Mouse (Mus musculus): ENCODE measurements around the gene Cygb. TPM values are rescaled to one million over a fixed set of nuclear protein-coding genes. Genes with fewer than 3 reads are reported as not detected.

Gene Cygb
- polyA plus RNA-seq, 1 experiment from 2014 or later = 2.1 TPM

- Histone ChIP-seq H3K4me1 (ENCODE audit: control insufficient read depth, insufficient read depth, low read length) (no peaks in the 10 kb centered on the region), H3K9ac (ENCODE audit: low read length) (no peak overlapping the region), H3K36me3 (ENCODE audit: control insufficient read depth, insufficient read depth, low read length) (no peaks in the 10 kb centered on the region), H3K4me3 (ENCODE audit: low read depth, low read length) (no peak overlapping the region), H3K4me2 (no peak overlapping the region), H3K9me3 (ENCODE audit: control insufficient read depth, low read length) (no peaks in the 10 kb centered on the region), H3K27me3 (ENCODE audit: control insufficient read depth, insufficient read depth, low read length) (no peaks in the 10 kb centered on the region), H3K27ac (ENCODE audit: low read depth, low read length) (no peak overlapping the region)
- WGBS = 91% methylated on average over 12 of the region's 12 CpGs
- no peak for DNase-seq (ENCODE audit: low spot score, missing footprints)
- ATAC-seq (ENCODE audit: low FRiP score) = no peak
These were observed 50.0 kb downstream of the Cygb start for GRCm38 (mm10) chr11:116604097-116604496.

GRCm38 (mm10) chr11:116603339-116603738 is 50.8 kb downstream of the Cygb start:
- H3K27me3 ChIP-seq (ENCODE audit: control insufficient read depth, insufficient read depth, low read length) = no peaks in the 10 kb centered on the region
- DNase-seq (ENCODE audit: low spot score, missing footprints) (no peak), ATAC-seq (ENCODE audit: low FRiP score) (no peak)
- 92% methylated on average over 10 of the region's 10 CpGs for WGBS
- no peak overlapping the region for H3K9ac ChIP-seq (ENCODE audit: low read length)
- H3K4me3 ChIP-seq (ENCODE audit: low read depth, low read length) = no peak overlapping the region
- H3K4me1 ChIP-seq (ENCODE audit: control insufficient read depth, insufficient read depth, low read length) = no peaks in the 10 kb centered on the region
- H3K27ac ChIP-seq (ENCODE audit: low read depth, low read length) = no peak overlapping the region
- H3K9me3 ChIP-seq (ENCODE audit: control insufficient read depth, low read length) = no peaks in the 10 kb centered on the region
- no peak overlapping the region for H3K4me2 ChIP-seq
- no peaks in the 10 kb centered on the region for H3K36me3 ChIP-seq (ENCODE audit: control insufficient read depth, insufficient read depth, low read length)

GRCm38 (mm10) chr11:116602043-116602442 is 52.1 kb downstream of the Cygb start:
- Histone ChIP-seq H3K27me3 (ENCODE audit: control insufficient read depth, insufficient read depth, low read length) (no peaks in the 10 kb centered on the region), H3K9ac (ENCODE audit: low read length) (no peak overlapping the region), H3K9me3 (ENCODE audit: control insufficient read depth, low read length) (no peaks in the 10 kb centered on the region), H3K27ac (ENCODE audit: low read depth, low read length) (no peak overlapping the region), H3K4me2 (no peak overlapping the region), H3K4me3 (ENCODE audit: low read depth, low read length) (no peak overlapping the region), H3K36me3 (ENCODE audit: control insufficient read depth, insufficient read depth, low read length) (no peaks in the 10 kb centered on the region), H3K4me1 (ENCODE audit: control insufficient read depth, insufficient read depth, low read length) (no peaks in the 10 kb centered on the region)
- ATAC-seq (ENCODE audit: low FRiP score) (no peak), DNase-seq (ENCODE audit: low spot score, missing footprints) (no peak)
- 87% methylated on average over 8 of the region's 8 CpGs for WGBS

- no peak overlapping the region for H3K4me2 ChIP-seq
- no peaks in the 10 kb centered on the region for H3K4me1 ChIP-seq (ENCODE audit: control insufficient read depth, insufficient read depth, low read length)
- H3K9ac ChIP-seq (ENCODE audit: low read length) = no peak overlapping the region
- no peak overlapping the region for H3K27ac ChIP-seq (ENCODE audit: low read depth, low read length)
- DNase-seq (ENCODE audit: low spot score, missing footprints) = no peak
- no peak overlapping the region for H3K4me3 ChIP-seq (ENCODE audit: low read depth, low read length)
- no peaks in the 10 kb centered on the region for H3K9me3 ChIP-seq (ENCODE audit: control insufficient read depth, low read length)
- 89% methylated on average over 8 of the region's 8 CpGs for WGBS
- H3K27me3 ChIP-seq (ENCODE audit: control insufficient read depth, insufficient read depth, low read length) = no peaks in the 10 kb centered on the region
- no peak for ATAC-seq (ENCODE audit: low FRiP score)
- no peaks in the 10 kb centered on the region for H3K36me3 ChIP-seq (ENCODE audit: control insufficient read depth, insufficient read depth, low read length)
These were observed 52.9 kb downstream of the Cygb start for GRCm38 (mm10) chr11:116601166-116601565.

GRCm38 (mm10) chr11:116599230-116599629 is 54.9 kb downstream of the Cygb start:
- Histone ChIP-seq H3K9me3 (ENCODE audit: control insufficient read depth, low read length) (no peaks in the 10 kb centered on the region), H3K4me1 (ENCODE audit: control insufficient read depth, insufficient read depth, low read length) (no peaks in the 10 kb centered on the region), H3K9ac (ENCODE audit: low read length) (no peak overlapping the region), H3K27me3 (ENCODE audit: control insufficient read depth, insufficient read depth, low read length) (no peaks in the 10 kb centered on the region), H3K36me3 (ENCODE audit: control insufficient read depth, insufficient read depth, low read length) (no peaks in the 10 kb centered on the region), H3K4me2 (no peak overlapping the region), H3K4me3 (ENCODE audit: low read depth, low read length) (no peak overlapping the region), H3K27ac (ENCODE audit: low read depth, low read length) (no peak overlapping the region)
- ATAC-seq (ENCODE audit: low FRiP score) (no peak), DNase-seq (ENCODE audit: low spot score, missing footprints) (no peak)
- 93% methylated on average over 15 of the region's 15 CpGs for WGBS

GRCm38 (mm10) chr11:116598193-116598592 is 55.9 kb downstream of the Cygb start:
- ATAC-seq (ENCODE audit: low FRiP score) = no peak
- Histone ChIP-seq H3K9ac (ENCODE audit: low read length) (no peak overlapping the region), H3K27ac (ENCODE audit: low read depth, low read length) (no peak overlapping the region), H3K9me3 (ENCODE audit: control insufficient read depth, low read length) (no peaks in the 10 kb centered on the region), H3K4me1 (ENCODE audit: control insufficient read depth, insufficient read depth, low read length) (no peaks in the 10 kb centered on the region), H3K27me3 (ENCODE audit: control insufficient read depth, insufficient read depth, low read length) (no peaks in the 10 kb centered on the region), H3K4me3 (ENCODE audit: low read depth, low read length) (no peak overlapping the region), H3K36me3 (ENCODE audit: control insufficient read depth, insufficient read depth, low read length) (no peaks in the 10 kb centered on the region), H3K4me2 (no peak overlapping the region)
- no peak for DNase-seq (ENCODE audit: low spot score, missing footprints)
- WGBS = 95% methylated on average over 8 of the region's 8 CpGs

GRCm38 (mm10) chr11:116596766-116597165 is 57.3 kb downstream of the Cygb start:
- no peak for ATAC-seq (ENCODE audit: low FRiP score)
- WGBS = 87% methylated on average over 19 of the region's 19 CpGs

More at GRCm38 (mm10) chr11:116596766-116597165, 57.3 kb downstream of the Cygb start:
- no peaks in the 10 kb centered on the region; the same call in 1 of the 2 replicates for H3K4me1 ChIP-seq (ENCODE audit: control insufficient read depth, insufficient read depth, low read length)
- no peaks in the 10 kb centered on the region for H3K27me3 ChIP-seq (ENCODE audit: control insufficient read depth, insufficient read depth, low read length)
- no peak for DNase-seq (ENCODE audit: low spot score, missing footprints)
- H3K4me3 ChIP-seq (ENCODE audit: low read depth, low read length) = no peak overlapping the region
- H3K36me3 ChIP-seq (ENCODE audit: control insufficient read depth, insufficient read depth, low read length) = no peaks in the 10 kb centered on the region
- H3K27ac ChIP-seq (ENCODE audit: low read depth, low read length) = no peak overlapping the region
- H3K4me2 ChIP-seq = no peak overlapping the region
- H3K9me3 ChIP-seq (ENCODE audit: control insufficient read depth, low read length) = no peaks in the 10 kb centered on the region
- no peak overlapping the region for H3K9ac ChIP-seq (ENCODE audit: low read length)

Other genes with a start within 250 kb of the Cygb start
- gene Rnf157, start 241.3 kb downstream of the Cygb start, polyA plus RNA-seq (2014; fragmentation: Nextera tagmentation; extraction: Ambion mirVana) = 17.8 and 18.1 TPM in 2 replicates
- gene Ubald2, start 220.2 kb downstream of the Cygb start, polyA plus RNA-seq (2014; fragmentation: Nextera tagmentation; extraction: Ambion mirVana) = 72.3 and 83.0 TPM in 2 replicates
- gene Qrich2, start 188.1 kb downstream of the Cygb start, polyA plus RNA-seq (2014; fragmentation: Nextera tagmentation; extraction: Ambion mirVana) = 0.08 and 0.14 TPM in 2 replicates
- gene Prpsap1, start 160.1 kb downstream of the Cygb start, polyA plus RNA-seq (2014; fragmentation: Nextera tagmentation; extraction: Ambion mirVana) = 173 and 183 TPM in 2 replicates
- gene Sphk1, start 123.4 kb downstream of the Cygb start, polyA plus RNA-seq (2014; fragmentation: Nextera tagmentation; extraction: Ambion mirVana) = 7.1 and 8.3 TPM in 2 replicates
- gene Ube2o, start 72.9 kb downstream of the Cygb start, polyA plus RNA-seq (2014; fragmentation: Nextera tagmentation; extraction: Ambion mirVana) = 13.6 and 18.7 TPM in 2 replicates
- not detected in 2 replicates for gene Aanat, start 67.9 kb downstream of the Cygb start, polyA plus RNA-seq (2014; fragmentation: Nextera tagmentation; extraction: Ambion mirVana)
- gene Rhbdf2, start 27.3 kb downstream of the Cygb start, polyA plus RNA-seq (2014; fragmentation: Nextera tagmentation; extraction: Ambion mirVana) = 1.2 and 1.3 TPM in 2 replicates
- 0.22 and 1.0 TPM in 2 replicates for gene Prcd, start 779 bp downstream of the Cygb start, polyA plus RNA-seq (2014; fragmentation: Nextera tagmentation; extraction: Ambion mirVana)
- gene St6galnac1, start 121.2 kb upstream of the Cygb start, polyA plus RNA-seq (2014; fragmentation: Nextera tagmentation; extraction: Ambion mirVana) = not detected in 2 replicates
- 27.4 and 31.6 TPM in 2 replicates for gene Mxra7, start 173.7 kb upstream of the Cygb start, polyA plus RNA-seq (2014; fragmentation: Nextera tagmentation; extraction: Ambion mirVana)
- gene Mettl23, start 189.0 kb upstream of the Cygb start, polyA plus RNA-seq (2014; fragmentation: Nextera tagmentation; extraction: Ambion mirVana) = 72.5 and 76.2 TPM in 2 replicates
- gene Jmjd6, start 189.1 kb upstream of the Cygb start, polyA plus RNA-seq (2014; fragmentation: Nextera tagmentation; extraction: Ambion mirVana) = 86.9 and 89.9 TPM in 2 replicates
- gene Mfsd11, start 198.1 kb upstream of the Cygb start, polyA plus RNA-seq (2014; fragmentation: Nextera tagmentation; extraction: Ambion mirVana) = 28.6 and 30.3 TPM in 2 replicates
- gene Srsf2, start 198.8 kb upstream of the Cygb start, polyA plus RNA-seq (2014; fragmentation: Nextera tagmentation; extraction: Ambion mirVana) = 974 and 988 TPM in 2 replicates

Measured in midbrain, embryonic 11.5 days (tissue).